Mouse (Mus musculus) myocyte (in vitro differentiated cells): ENCODE data around the gene Cdh8.

Experiments
- CEBPB ChIP-seq: IDR thresholded peaks from 2 replicates; pipeline ENCODE4 v1.6.1; 2011; ENCODE audit warnings: mild to moderate bottlenecking, moderate library complexity; ENCODE audit not compliant: poor library complexity, insufficient read depth, severe bottlenecking
- E2F4 ChIP-seq: IDR thresholded peaks from one replicate; pipeline ENCODE4 v1.6.1; 2011; ENCODE audit warnings: mild to moderate bottlenecking, control low read depth, moderate library complexity; ENCODE audit not compliant: insufficient read depth
- MAX ChIP-seq: IDR thresholded peaks from one replicate; pipeline ENCODE4 v1.6.1; 2011; ENCODE audit warnings: low read depth, mild to moderate bottlenecking, control low read depth
- MYOD1 ChIP-seq, 3 experiments: IDR thresholded peaks; one replicate each; pipeline ENCODE4 v1.6.1; 2011; ENCODE audit warnings: control low read depth in 2 of 3, low read depth in 2 of 3, mild to moderate bottlenecking in 2 of 3, moderate library complexity in 1 of 3; ENCODE audit not compliant: insufficient read length in 2 of 3, control insufficient read depth in 1 of 3
- POLR2A ChIP-seq: IDR thresholded peaks from one replicate; pipeline ENCODE4 v1.6.1; 2011; ENCODE audit warnings: low read depth, mild to moderate bottlenecking, control low read depth, moderate library complexity; ENCODE audit not compliant: insufficient read length
- POLR2AphosphoS2 ChIP-seq: IDR thresholded peaks from one replicate; pipeline ENCODE4 v1.6.1; 2011; ENCODE audit warnings: low read depth, control low read depth; ENCODE audit not compliant: insufficient read length
- REST ChIP-seq: IDR thresholded peaks from one replicate; pipeline ENCODE4 v1.6.1; 2011; ENCODE audit warnings: mild to moderate bottlenecking, control low read depth, moderate library complexity; ENCODE audit not compliant: insufficient read depth, insufficient read length
- TCF12 ChIP-seq: IDR thresholded peaks from one replicate; pipeline ENCODE4 v1.6.1; 2011; ENCODE audit warnings: mild to moderate bottlenecking, control low read depth; ENCODE audit not compliant: poor library complexity, insufficient read depth, severe bottlenecking
- USF1 ChIP-seq: IDR thresholded peaks from one replicate; pipeline ENCODE4 v1.6.1; 2011; ENCODE audit warnings: low read depth, mild to moderate bottlenecking, control low read depth, moderate library complexity

DNA sequence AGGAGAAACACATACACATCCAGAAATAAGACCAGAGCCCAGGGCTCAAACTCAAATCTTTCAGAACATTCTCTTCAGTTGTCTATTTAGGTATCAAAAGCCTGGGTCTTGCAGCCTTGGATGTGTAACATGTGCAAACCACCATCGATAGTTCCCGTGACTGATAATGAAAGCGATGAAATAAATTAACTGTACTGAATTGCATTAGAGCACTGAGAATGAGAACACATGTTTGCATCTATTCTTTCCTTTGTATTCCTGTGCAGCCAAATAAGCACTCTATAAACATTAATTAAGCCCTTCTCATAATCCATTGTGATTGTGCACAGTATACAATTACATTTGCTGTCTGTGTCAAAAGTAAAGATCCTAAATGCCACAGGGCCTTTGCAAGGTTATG lies 47.1 kb downstream of the Cdh8 start:
- TF ChIP-seq POLR2A (no peak), MAX (no peak), REST (no peak), MYOD1 (IDR thresholded peaks at IDR 0.05; ENCODE audit: control insufficient read depth in 1 of 3, insufficient read length in 2 of 3, low read depth in 2 of 3) (no peak), TCF12 (no peak), USF1 (no peak), CEBPB (no peak), E2F4 (no peak), POLR2AphosphoS2 (no peak)
